Mouse (Mus musculus) thymus, adult 2 months (tissue): Measurements from ENCODE around the gene Fads3.

ENCODE experiments used
- CTCF ChIP-seq: fragments of 200-500 bp; IDR thresholded peaks from 2 replicates; pipeline ENCODE4 v1.5.1; 2012; ENCODE audit warnings: mild to moderate bottlenecking, control low read depth, low read length, moderate library complexity, borderline replicate concordance; ENCODE audit not compliant: control insufficient read depth, poor library complexity, insufficient read depth; ENCODE audit errors: extremely low read depth
- POLR2A ChIP-seq: fragments of 200-500 bp; IDR thresholded peaks from 2 replicates; pipeline ENCODE4 v1.6.1; 2012; ENCODE audit warnings: mild to moderate bottlenecking, low read length, control low read depth, moderate library complexity; ENCODE audit not compliant: control insufficient read depth, poor library complexity, insufficient read depth; ENCODE audit errors: extremely low read depth

GRCm38 (mm10) chr19:10011408-10011807 is 30.0 kb upstream of the Fads3 start:
- TF ChIP-seq POLR2A (no peak), CTCF (no peak)
